In the genomic region with DNA sequence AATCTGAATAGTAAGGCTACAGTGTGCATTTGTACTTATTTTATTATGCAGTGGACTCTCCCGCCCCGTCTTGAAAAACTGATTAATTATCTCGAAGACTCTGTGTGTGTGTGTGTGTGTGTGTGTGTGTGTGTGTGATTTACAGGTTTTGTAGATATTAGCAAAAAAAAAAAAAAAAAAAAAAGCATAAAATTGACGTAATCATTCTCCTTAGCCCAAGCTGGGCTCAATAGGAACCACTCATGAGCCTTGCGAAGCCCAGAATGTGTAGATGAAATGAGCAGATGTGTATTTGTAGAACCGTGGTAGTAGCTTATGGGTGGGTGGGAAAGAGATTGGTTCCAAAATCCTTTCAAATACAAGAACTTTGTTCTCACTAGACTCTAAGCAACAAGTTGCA, we compare ENCODE assay signal across 9 mouse cellular contexts. TPM values are rescaled to one million over a fixed set of nuclear protein-coding genes. Genes with fewer than 3 reads are reported as not detected.
DNase-seq lines count a peak whose midpoint lies in the region; ATAC-seq lines count a peak whose summit lies in the region.
"Had no signal": no experiment of that assay in that cellular context is flagged by ENCODE, and none has a peak within 500 bp of the region (broad histone marks: within the 10 kb centered on the region; RNA-seq: fewer than 3 reads in every experiment).

No protein-coding gene starts in this region.

- peak; percentile 19 for DNase-seq in layer of hippocampus, adult 9-11 months
- DNase-seq in layer of hippocampus, adult 11-12 months (ENCODE audit: low spot score), result no peak
- no peak for DNase-seq in spleen, adult 12 weeks (ENCODE audit: low spot score)
- no peak for DNase-seq in adrenal gland, adult 2 months
- no peak for DNase-seq in adrenal gland, postnatal 36 days

- H3K27me3 ChIP-seq in embryonic facial prominence, embryonic 13.5 days, result no peaks in the 10 kb centered on the region
- no peaks in the 10 kb centered on the region for H3K27me3 ChIP-seq in intestine, embryonic 16.5 days (replicated peaks; ENCODE audit: control insufficient read depth, insufficient read depth, low read length)
- no peaks in the 10 kb centered on the region for H3K27me3 ChIP-seq in neural tube, embryonic 13.5 days

- 0 out of 2 replicates have a peak, but pooled peaks cover 8% of the 10 kb centered on the region for H3K36me3 ChIP-seq in embryonic facial prominence, embryonic 13.5 days
- H3K36me3 ChIP-seq in intestine, embryonic 16.5 days (ENCODE audit: control insufficient read depth, insufficient read depth, low read length), result no peaks in the 10 kb centered on the region
- H3K36me3 ChIP-seq in neural tube, embryonic 13.5 days, result peaks cover 6% of the 10 kb centered on the region

- H3K4me2 ChIP-seq in embryonic facial prominence, embryonic 13.5 days, result peak overlapping the region; percentile 86
- peak overlapping the region; percentile 89 for H3K4me2 ChIP-seq in intestine, embryonic 16.5 days (ENCODE audit: low read depth, low read length)
- peak overlapping the region; percentile 80 for H3K4me2 ChIP-seq in neural tube, embryonic 13.5 days

- peaks cover 5% of the 10 kb centered on the region for H3K4me1 ChIP-seq in embryonic facial prominence, embryonic 13.5 days
- H3K4me1 ChIP-seq in intestine, embryonic 16.5 days (ENCODE audit: control insufficient read depth, insufficient read depth, low read length), result peaks cover 9% of the 10 kb centered on the region
- H3K4me1 ChIP-seq in neural tube, embryonic 13.5 days (replicated peaks), result peaks cover 19% of the 10 kb centered on the region

- ATAC-seq in embryonic facial prominence, embryonic 13.5 days (ENCODE audit: insufficient number of reproducible peaks, insufficient read depth, low FRiP score, low TSS enrichment, low read depth), result no peak
- 0 out of 2 replicates have a peak, but pooled peaks have one; percentile 7 for ATAC-seq in intestine, embryonic 16.5 days
- ATAC-seq in neural tube, embryonic 13.5 days (ENCODE audit: low read depth), result no peak

- H3K27ac ChIP-seq in embryonic facial prominence, embryonic 13.5 days, result peak overlapping the region; percentile 88
- peak overlapping the region; percentile 80 for H3K27ac ChIP-seq in intestine, embryonic 16.5 days (ENCODE audit: low read length)
- peak overlapping the region; percentile 78 for H3K27ac ChIP-seq in neural tube, embryonic 13.5 days (replicated peaks)

- WGBS in embryonic facial prominence, embryonic 13.5 days, result 64% methylated on average over 6 of the region's 6 CpGs
- 67% methylated on average over 6 of the region's 6 CpGs for WGBS in intestine, embryonic 16.5 days
- WGBS in neural tube, embryonic 13.5 days, result 67% methylated on average over 6 of the region's 6 CpGs

- H3K4me3 ChIP-seq in embryonic facial prominence, embryonic 13.5 days, result peak overlapping the region; percentile 73
- H3K4me3 ChIP-seq in intestine, embryonic 16.5 days (ENCODE audit: low read length), result peak overlapping the region; percentile 85
- H3K4me3 ChIP-seq in neural tube, embryonic 13.5 days, result peak overlapping the region; percentile 80

- H3K9ac ChIP-seq in embryonic facial prominence, embryonic 13.5 days, result peak overlapping the region; percentile 89
- peak overlapping the region; percentile 85 for H3K9ac ChIP-seq in intestine, embryonic 16.5 days (ENCODE audit: low read depth, low read length)
- H3K9ac ChIP-seq in neural tube, embryonic 13.5 days, result peak overlapping the region; percentile 94

- no peaks in the 10 kb centered on the region for H3K9me3 ChIP-seq in embryonic facial prominence, embryonic 13.5 days
- no peaks in the 10 kb centered on the region for H3K9me3 ChIP-seq in intestine, embryonic 16.5 days (ENCODE audit: control insufficient read depth, low read length)
- H3K9me3 ChIP-seq in neural tube, embryonic 13.5 days, result no peaks in the 10 kb centered on the region

RNA-seq across cellular contexts. Expression of gene Blmh, which starts 20.2 kb away (rescaled TPM):
- polyA plus RNA-seq in embryonic facial prominence, embryonic 13.5 days (2015; fragmentation: Nextera tagmentation; extraction: Ambion mirVana), result 171 and 188 TPM in 2 replicates
- polyA plus RNA-seq in intestine, embryonic 16.5 days (2015; fragmentation: Nextera tagmentation; extraction: Ambion mirVana), result 113 and 119 TPM in 2 replicates
- 146 and 180 TPM in 2 replicates for polyA plus RNA-seq in neural tube, embryonic 13.5 days (2015; fragmentation: Nextera tagmentation; extraction: Ambion mirVana)
- 10 to 100 TPM; 40.5 to 58.2 TPM for total RNA-seq in adrenal gland, adult 2 months (2021)
- 3.4 and 3.8 TPM in 2 replicates for polyA plus RNA-seq in adrenal gland, adult 2 months (2012; rRNA removed)
- 10 to 100 TPM; 45.2 to 57.2 TPM for total RNA-seq in adrenal gland, postnatal 36 days (2021)

RNA-seq across cellular contexts. Expression of gene Tmigd1, which starts 42.9 kb away (rescaled TPM):
- polyA plus RNA-seq in embryonic facial prominence, embryonic 13.5 days (2015; fragmentation: Nextera tagmentation; extraction: Ambion mirVana), result 3.6 TPM in 1 of 2 replicates, not detected in the other
- 2.7 and 6.9 TPM in 2 replicates for polyA plus RNA-seq in intestine, embryonic 16.5 days (2015; fragmentation: Nextera tagmentation; extraction: Ambion mirVana)
- polyA plus RNA-seq in neural tube, embryonic 13.5 days (2015; fragmentation: Nextera tagmentation; extraction: Ambion mirVana), result 0.21 TPM in 1 of 2 replicates, not detected in the other
- total RNA-seq in adrenal gland, adult 2 months (2021), result under 1 TPM; 0.41 to 0.63 TPM
- not detected in 2 replicates for polyA plus RNA-seq in adrenal gland, adult 2 months (2012; rRNA removed)
- total RNA-seq in adrenal gland, postnatal 36 days (2021), result 1 to 10 TPM in 1 of 2 experiments, under 1 TPM in 1; 0.66 to 1.1 TPM
- polyA plus RNA-seq: spleen, adult 2 months had no signal

RNA-seq across cellular contexts. Expression of gene Slc6a4, which starts 53.6 kb away (rescaled TPM):
- polyA plus RNA-seq in embryonic facial prominence, embryonic 13.5 days (2015; fragmentation: Nextera tagmentation; extraction: Ambion mirVana), result 0.89 and 0.91 TPM in 2 replicates
- polyA plus RNA-seq in intestine, embryonic 16.5 days (2015; fragmentation: Nextera tagmentation; extraction: Ambion mirVana), result 24.4 and 28.3 TPM in 2 replicates
- 0.25 and 0.36 TPM in 2 replicates for polyA plus RNA-seq in neural tube, embryonic 13.5 days (2015; fragmentation: Nextera tagmentation; extraction: Ambion mirVana)
- total RNA-seq in adrenal gland, adult 2 months (2021), result 10 to 100 TPM; 46.6 to 50.2 TPM
- 15.9 and 18.3 TPM in 2 replicates for polyA plus RNA-seq in adrenal gland, adult 2 months (2012; rRNA removed)
- total RNA-seq in adrenal gland, postnatal 36 days (2021), result 10 to 100 TPM; 25.6 to 42.2 TPM

Comparison
In these comparisons a context has a peak if more than half of its experiments do, and no peak if none do; other contexts are left out.
1. RNA of gene Blmh, which starts 20.2 kb away (polyA plus RNA-seq): 171 to 188 TPM in embryonic facial prominence, embryonic 13.5 days, 146 to 180 TPM in neural tube, embryonic 13.5 days and 113 to 119 TPM in intestine, embryonic 16.5 days; 3.4 to 3.8 TPM in adrenal gland, adult 2 months; every median in the first group is over 10 times any median in the second.
2. Peak in every context shown above with its lines, with median percentiles within 50 percentile points of each other: H3K27ac ChIP-seq, H3K4me2 ChIP-seq, H3K4me3 ChIP-seq and H3K9ac ChIP-seq.